Mouse (Mus musculus) ES-Bruce4 (cell line): ENCODE results near the gene Cryzl1.

Experiments used
- CTCF ChIP-seq: IDR thresholded peaks from one replicate; pipeline ENCODE4 v1.8.1; 2011; ENCODE audit warnings: low read depth, low read length
- EP300 ChIP-seq: IDR thresholded peaks from 2 replicates; pipeline ENCODE4 v1.6.1; 2011; ENCODE audit warnings: low read depth, low read length; ENCODE audit not compliant: insufficient read depth
- POLR2A ChIP-seq: IDR thresholded peaks from one replicate; pipeline ENCODE4 v1.8.1; 2011; ENCODE audit warnings: low read length; ENCODE audit not compliant: insufficient read depth

GRCm38 (mm10) chr16:91747567-91747966 lies 18.8 kb upstream of the Cryzl1 start:
- no peak for TF ChIP-seq EP300
- no peak for TF ChIP-seq POLR2A
- no peak for TF ChIP-seq CTCF
